Mouse (Mus musculus): ENCODE results near the gene Lce1l. TPM values are rescaled to one million over a fixed set of nuclear protein-coding genes. Genes with fewer than 3 reads are reported as not detected.

Gene Lce1l
- polyA plus RNA-seq, 1 experiment: not detected

DNA sequence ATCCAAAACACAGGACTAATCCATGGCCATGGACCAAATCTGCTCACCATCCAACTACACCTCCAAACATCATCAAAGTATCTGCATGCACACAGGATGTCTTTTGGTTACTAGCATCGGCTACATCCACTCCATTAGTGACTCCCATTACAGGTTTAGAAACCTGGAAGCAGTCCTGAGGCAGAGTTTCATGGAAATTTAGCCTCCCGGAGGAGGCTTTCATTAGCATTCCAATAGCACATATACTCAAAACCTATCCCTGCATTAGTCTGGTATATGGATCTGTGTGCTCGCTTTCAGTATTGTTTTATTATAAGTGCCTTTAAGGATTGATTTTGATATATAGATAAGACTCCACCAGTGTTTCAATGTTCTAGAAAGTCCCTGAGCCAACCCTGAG is 35.5 kb downstream of the Lce1l start:
- Histone ChIP-seq H3K4me3 (ENCODE audit: control insufficient read depth, low read depth, low read length) (no peak overlapping the region), H3K27ac (ENCODE audit: control insufficient read depth, insufficient read depth, low read depth, low read length) (no peak overlapping the region), H3K36me3 (ENCODE audit: control insufficient read depth, insufficient read depth, low read length) (no peaks in the 10 kb centered on the region), H3K4me1 (ENCODE audit: control insufficient read depth, insufficient read depth, low read length) (no peaks in the 10 kb centered on the region), H3K27me3 (ENCODE audit: control insufficient read depth, insufficient read depth, low read length) (no peaks in the 10 kb centered on the region)
- TF ChIP-seq POLR2A (IDR thresholded peaks at IDR 0.05; ENCODE audit: control insufficient read depth, low read depth, low read length) (no peak), CTCF (IDR thresholded peaks at IDR 0.05; ENCODE audit: control insufficient read depth, insufficient read depth, insufficient replicate concordance, low read depth, low read length) (no peak)

DNA sequence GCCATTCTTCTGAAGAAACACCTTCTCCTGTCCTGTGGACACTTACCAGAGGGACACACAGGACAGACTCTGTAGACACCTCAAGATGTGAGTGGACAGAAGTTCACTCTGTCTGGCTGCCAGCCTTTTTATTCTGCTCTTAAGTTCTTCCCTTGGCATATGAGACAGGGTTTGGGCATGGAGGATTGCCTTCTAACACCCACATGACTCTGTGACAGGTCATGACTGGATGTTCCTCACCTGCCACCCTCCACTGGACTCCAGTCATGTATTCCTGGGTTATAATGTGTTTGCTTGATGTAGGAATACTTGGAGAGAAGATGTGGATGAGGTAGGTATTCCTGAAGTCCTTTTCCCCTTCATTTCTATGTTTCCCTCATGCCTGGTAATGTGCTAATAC is 43.3 kb downstream of the Lce1l start, which contains the start of gene Lce1k:
Gene Lce1k, minus strand, starts transcription at position 101 of the 400 bp plus-strand sequence.
- Histone ChIP-seq H3K4me3 (ENCODE audit: control insufficient read depth, low read depth, low read length) (no peak within 1 kb of the TSS), H3K27me3 (ENCODE audit: control insufficient read depth, insufficient read depth, low read length) (no peaks in the 10 kb centered on the region), H3K27ac (ENCODE audit: control insufficient read depth, insufficient read depth, low read depth, low read length) (no peak within 1 kb of the TSS), H3K36me3 (ENCODE audit: control insufficient read depth, insufficient read depth, low read length) (no peaks in the 10 kb centered on the region), H3K4me1 (ENCODE audit: control insufficient read depth, insufficient read depth, low read length) (no peaks in the 10 kb centered on the region)
- TF ChIP-seq POLR2A (IDR thresholded peaks at IDR 0.05; ENCODE audit: control insufficient read depth, low read depth, low read length): no peak
- no peak for TF ChIP-seq CTCF (IDR thresholded peaks at IDR 0.05; ENCODE audit: control insufficient read depth, insufficient read depth, insufficient replicate concordance, low read depth, low read length)

Other genes with a start within 250 kb of the Lce1l start
- 0.67 and 0.94 TPM in 2 replicates for gene 2210017I01Rik, start 243.8 kb downstream of the Lce1l start, polyA plus RNA-seq (2012; rRNA removed)
- gene Lce6a, start 229.6 kb downstream of the Lce1l start, polyA plus RNA-seq (2012; rRNA removed): 0.66 and 0.89 TPM in 2 replicates
- gene Lce1a1, start 203.0 kb downstream of the Lce1l start, polyA plus RNA-seq (2012; rRNA removed): not detected in 2 replicates
- not detected in 2 replicates for gene Lce1b, start 194.4 kb downstream of the Lce1l start, polyA plus RNA-seq (2012; rRNA removed)
- gene Lce1a2, start 181.0 kb downstream of the Lce1l start, polyA plus RNA-seq (2012; rRNA removed): not detected in 2 replicates
- gene Lce1c, start 172.0 kb downstream of the Lce1l start, polyA plus RNA-seq (2012; rRNA removed): 0.42 and 0.85 TPM in 2 replicates
- gene Lce1d, start 164.1 kb downstream of the Lce1l start, polyA plus RNA-seq (2012; rRNA removed): not detected in 2 replicates
- not detected in 2 replicates for gene Lce1e, start 142.2 kb downstream of the Lce1l start, polyA plus RNA-seq (2012; rRNA removed)
- not detected in 2 replicates for gene Lce1f, start 130.9 kb downstream of the Lce1l start, polyA plus RNA-seq (2012; rRNA removed)
- gene Gm38119, start 112.2 kb downstream of the Lce1l start, polyA plus RNA-seq (2012; rRNA removed): not detected in 2 replicates
- not detected in 2 replicates for gene Lce1g, start 98.9 kb downstream of the Lce1l start, polyA plus RNA-seq (2012; rRNA removed)
- gene Lce1h, start 86.2 kb downstream of the Lce1l start, polyA plus RNA-seq (2012; rRNA removed): not detected in 2 replicates
- gene Lce1i, start 72.4 kb downstream of the Lce1l start, polyA plus RNA-seq (2012; rRNA removed): not detected in 2 replicates
- not detected in 2 replicates for gene Lce1j, start 60.8 kb downstream of the Lce1l start, polyA plus RNA-seq (2012; rRNA removed)
- not detected in 2 replicates for gene Lce1k, start 43.4 kb downstream of the Lce1l start, polyA plus RNA-seq (2012; rRNA removed)
- gene Kprp, start 24.0 kb downstream of the Lce1l start, polyA plus RNA-seq (2012; rRNA removed): not detected in 2 replicates
- not detected in 2 replicates for gene 2310050C09Rik, start 18.9 kb upstream of the Lce1l start, polyA plus RNA-seq (2012; rRNA removed)
- not detected in 2 replicates for gene Lce3a, start 74.9 kb upstream of the Lce1l start, polyA plus RNA-seq (2012; rRNA removed)
- gene Lce3b, start 81.7 kb upstream of the Lce1l start, polyA plus RNA-seq (2012; rRNA removed): not detected in 2 replicates
- not detected in 2 replicates for gene Lce3c, start 93.2 kb upstream of the Lce1l start, polyA plus RNA-seq (2012; rRNA removed)
- not detected in 2 replicates for gene Lce3d, start 106.1 kb upstream of the Lce1l start, polyA plus RNA-seq (2012; rRNA removed)
- gene Lce3e, start 115.8 kb upstream of the Lce1l start, polyA plus RNA-seq (2012; rRNA removed): not detected in 2 replicates
- gene Lce3f, start 140.9 kb upstream of the Lce1l start, polyA plus RNA-seq (2012; rRNA removed): not detected in 2 replicates
- gene Crct1, start 164.4 kb upstream of the Lce1l start, polyA plus RNA-seq (2012; rRNA removed): not detected in 2 replicates
- not detected in 2 replicates for gene Lce1m, start 167.8 kb upstream of the Lce1l start, polyA plus RNA-seq (2012; rRNA removed)
- gene Gm4858, start 217.5 kb upstream of the Lce1l start, polyA plus RNA-seq (2012; rRNA removed): not detected in 2 replicates